Mouse (Mus musculus) ES-Bruce4 (cell line): Measurements from ENCODE around the gene Nptx1. TPM values are rescaled to one million over a fixed set of nuclear protein-coding genes. Genes with fewer than 3 reads are reported as not detected.

Source experiments
- H3K27ac ChIP-seq: 2 replicates; pipeline ENCODE4 v1.5.1; 2012; ENCODE audit warnings: low read length, inconsistent platforms; ENCODE audit not compliant: insufficient read depth
- H3K27me3 ChIP-seq: 2 replicates; pipeline ENCODE4 v1.6.1; 2012; ENCODE audit warnings: mild to moderate bottlenecking, low read length, inconsistent platforms; ENCODE audit not compliant: control insufficient read depth, poor library complexity, insufficient read depth, severe bottlenecking
- H3K36me3 ChIP-seq: 2 replicates; pipeline ENCODE4 v1.6.1; 2012; ENCODE audit warnings: inconsistent platforms, mild to moderate bottlenecking, low read length, moderate library complexity; ENCODE audit not compliant: control insufficient read depth, poor library complexity, insufficient read depth, severe bottlenecking
- H3K4me1 ChIP-seq: one replicate; pipeline ENCODE4 v1.8.1; 2011; ENCODE audit warnings: low read length; ENCODE audit not compliant: control insufficient read depth, insufficient read depth
- H3K4me3 ChIP-seq: 2 replicates; pipeline ENCODE4 v1.5.1; 2011; ENCODE audit warnings: low read depth, mild to moderate bottlenecking, low read length
- H3K9ac ChIP-seq: 2 replicates; pipeline ENCODE4 v1.6.1; 2012; ENCODE audit warnings: low read depth, mild to moderate bottlenecking, inconsistent platforms; ENCODE audit not compliant: poor library complexity, severe bottlenecking
- H3K9me3 ChIP-seq: replicated peaks from 2 replicates; pipeline ENCODE4 v1.6.1; 2012; ENCODE audit warnings: mild to moderate bottlenecking, low read length, inconsistent platforms; ENCODE audit not compliant: control insufficient read depth, poor library complexity, insufficient read depth, severe bottlenecking
- CTCF ChIP-seq: IDR thresholded peaks from one replicate; pipeline ENCODE4 v1.8.1; 2011; ENCODE audit warnings: low read depth, low read length
- EP300 ChIP-seq: IDR thresholded peaks from 2 replicates; pipeline ENCODE4 v1.6.1; 2011; ENCODE audit warnings: low read depth, low read length; ENCODE audit not compliant: insufficient read depth
- POLR2A ChIP-seq: IDR thresholded peaks from one replicate; pipeline ENCODE4 v1.8.1; 2011; ENCODE audit warnings: low read length; ENCODE audit not compliant: insufficient read depth
- polyA plus RNA-seq: library from polyadenylated mRNA; stranded (reverse); fragments of >200 nt; gene quantifications from 2 replicates; pipeline ENCODE4 v1.2.4, GENCODE M21; 2011; ENCODE audit warnings: low read depth; ENCODE audit not compliant: missing spikeins, insufficient read depth, insufficient read length

The Nptx1 gene
- polyA plus RNA-seq, 1 experiment = not detected

GRCm38 (mm10) chr11:119576855-119577254, 29.3 kb upstream of the Nptx1 start:
- no peaks in the 10 kb centered on the region for H3K27me3 ChIP-seq
- no peaks in the 10 kb centered on the region for H3K9me3 ChIP-seq
- H3K4me1 ChIP-seq = no peaks in the 10 kb centered on the region
- H3K4me3 ChIP-seq = no peak overlapping the region
- no peak for TF ChIP-seq POLR2A
- TF ChIP-seq EP300 = no peak
- no peak for TF ChIP-seq CTCF
- H3K36me3 ChIP-seq = no peaks in the 10 kb centered on the region
- H3K27ac ChIP-seq = no peak overlapping the region
- H3K9ac ChIP-seq = no peak overlapping the region

GRCm38 (mm10) chr11:119572316-119573010, 24.9 kb upstream of the Nptx1 start:
- H3K27me3 ChIP-seq = no peaks in the 10 kb centered on the region
- H3K27ac ChIP-seq = no peak overlapping the region
- no peaks in the 10 kb centered on the region for H3K36me3 ChIP-seq
- no peaks in the 10 kb centered on the region for H3K4me1 ChIP-seq
- no peak overlapping the region for H3K9ac ChIP-seq
- TF ChIP-seq EP300 (0 out of 2 replicates have a peak, but pooled peaks have one; percentile 26), CTCF (no peak)
- H3K4me3 ChIP-seq = peak overlapping the region; percentile 21; the same call in 1 of the 2 replicates
- H3K9me3 ChIP-seq = no peaks in the 10 kb centered on the region

GRCm38 (mm10) chr11:119566188-119566587, 18.6 kb upstream of the Nptx1 start:
- H3K4me3 ChIP-seq = no peak overlapping the region
- H3K36me3 ChIP-seq = no peaks in the 10 kb centered on the region
- no peaks in the 10 kb centered on the region for H3K4me1 ChIP-seq
- TF ChIP-seq CTCF (no peak), POLR2A (no peak), EP300 (no peak)
- no peaks in the 10 kb centered on the region for H3K9me3 ChIP-seq
- no peak overlapping the region for H3K27ac ChIP-seq
- H3K9ac ChIP-seq = no peak overlapping the region; the same call in 1 of the 2 replicates
- no peaks in the 10 kb centered on the region for H3K27me3 ChIP-seq

GRCm38 (mm10) chr11:119565684-119566083, 18.1 kb upstream of the Nptx1 start:
- TF ChIP-seq EP300 (no peak), POLR2A (no peak), CTCF (no peak)
- H3K9ac ChIP-seq = no peak overlapping the region; the same call in 1 of the 2 replicates
- H3K27me3 ChIP-seq = no peaks in the 10 kb centered on the region
- no peaks in the 10 kb centered on the region for H3K36me3 ChIP-seq
- H3K27ac ChIP-seq = no peak overlapping the region
- no peaks in the 10 kb centered on the region for H3K9me3 ChIP-seq
- peak overlapping the region; percentile 53 for H3K4me3 ChIP-seq
- no peaks in the 10 kb centered on the region for H3K4me1 ChIP-seq

GRCm38 (mm10) chr11:119565021-119565420, 17.5 kb upstream of the Nptx1 start:
- no peak overlapping the region for H3K27ac ChIP-seq
- H3K9ac ChIP-seq = no peak overlapping the region
- no peaks in the 10 kb centered on the region for H3K36me3 ChIP-seq
- no peaks in the 10 kb centered on the region for H3K4me1 ChIP-seq
- no peak overlapping the region for H3K4me3 ChIP-seq
- TF ChIP-seq POLR2A (no peak), EP300 (no peak)
- H3K9me3 ChIP-seq = no peaks in the 10 kb centered on the region
- no peaks in the 10 kb centered on the region for H3K27me3 ChIP-seq

- Histone ChIP-seq H3K36me3 (no peaks in the 10 kb centered on the region), H3K9ac (no peak overlapping the region), H3K27ac (no peak overlapping the region), H3K4me1 (no peaks in the 10 kb centered on the region), H3K27me3 (no peaks in the 10 kb centered on the region), H3K9me3 (no peaks in the 10 kb centered on the region), H3K4me3 (no peak overlapping the region)
- TF ChIP-seq CTCF = no peak
- TF ChIP-seq POLR2A = no peak
- TF ChIP-seq EP300 = no peak
Observed at GRCm38 (mm10) chr11:119564383-119564782, 16.8 kb upstream of the Nptx1 start.
